Mouse (Mus musculus) brain, embryonic 14.5 days (tissue): ENCODE measurements around the gene 4930415O20Rik.

Source experiments
- CTCF ChIP-seq: fragments of 200-500 bp; IDR thresholded peaks from 2 replicates; pipeline ENCODE4 v1.5.1; 2012; ENCODE audit warnings: inconsistent platforms, mild to moderate bottlenecking, moderate library complexity, borderline replicate concordance; ENCODE audit not compliant: insufficient read depth, insufficient read length; ENCODE audit errors: extremely low read depth
- POLR2A ChIP-seq: fragments of 200-500 bp; IDR thresholded peaks from 2 replicates; pipeline ENCODE4 v1.6.1; 2012; ENCODE audit warnings: mild to moderate bottlenecking, inconsistent platforms, borderline replicate concordance; ENCODE audit not compliant: poor library complexity, insufficient read depth, insufficient read length, severe bottlenecking; ENCODE audit errors: extremely low read depth

- no peak for TF ChIP-seq POLR2A
- no peak for TF ChIP-seq CTCF
Observed at GRCm38 (mm10) chr15:98602921-98603458, 32.2 kb downstream of the 4930415O20Rik start.
